Mouse (Mus musculus): ENCODE results near the gene Neto2. TPM values are rescaled to one million over a fixed set of nuclear protein-coding genes. Genes with fewer than 3 reads are reported as not detected.

The Neto2 gene
- total and polyA plus RNA-seq, 3 experiments: not detected

GRCm38 (mm10) chr8:85730545-85730944 is 29.8 kb upstream of the Neto2 start:
- Histone ChIP-seq H3K27me3 (replicated peaks) (no peaks in the 10 kb centered on the region), H3K27ac (ENCODE audit: insufficient read depth, low read depth) (no peak overlapping the region), H3K9me3 (replicated peaks; ENCODE audit: low read length) (no peaks in the 10 kb centered on the region), H3K36me3 (replicated peaks in 1 of 2; ENCODE audit: control insufficient read depth in 1 of 2, insufficient read depth in 1 of 2, low read length in 1 of 2) (peaks cover 5 to 36% of the 10 kb centered on the region in 2 experiments), H3K4me3 (replicated peaks in 1 of 3; ENCODE audit: low read depth in 2 of 3, low read length in 2 of 3, poor library complexity in 1 of 3) (no peak overlapping the region), H3K4me1 (ENCODE audit: control insufficient read depth in 1 of 2, insufficient read depth in 2 of 2) (no peaks in the 10 kb centered on the region), H3K79me2 (replicated peaks; ENCODE audit: control insufficient read depth, extremely low read depth, insufficient read depth, poor library complexity, severe bottlenecking) (no peaks in the 10 kb centered on the region), H3K9ac (ENCODE audit: insufficient read depth, low read depth) (no peak overlapping the region), H3K4me2 (ENCODE audit: insufficient read depth, low read depth, poor library complexity, severe bottlenecking) (no peak overlapping the region)
- no peak for DNase-seq (ENCODE audit: extremely low read depth)
- TF ChIP-seq POLR2AphosphoS2 (IDR thresholded peaks at IDR 0.05; ENCODE audit: low read depth, low read length) (no peak), JUN (IDR thresholded peaks at IDR 0.05; ENCODE audit: insufficient read depth, low read depth, low read length) (no peak), NRF1 (IDR thresholded peaks at IDR 0.05; ENCODE audit: low read depth, low read length) (no peak), MAZ (IDR thresholded peaks at IDR 0.05; ENCODE audit: low read depth, low read length) (no peak), SMC3 (IDR thresholded peaks at IDR 0.05; ENCODE audit: low read depth, low read length) (no peak), RAD21 (IDR thresholded peaks at IDR 0.05; ENCODE audit: low read depth, low read length) (no peak), ZC3H11A (IDR thresholded peaks at IDR 0.05; ENCODE audit: low read depth, low read length) (no peak), RCOR1 (conservative IDR thresholded peaks at IDR 0.05; ENCODE audit: low read depth, low read length) (no peak), TBP (conservative IDR thresholded peaks at IDR 0.05; ENCODE audit: low read depth, low read length) (no peak), USF1 (IDR thresholded peaks at IDR 0.05; ENCODE audit: low read depth, low read length) (no peak)
- in situ Hi-C loops (cut with MboI; ENCODE audit: low pct_ligation_motif_present, low pct_unique_long_range_greater_than_20kb, low sequenced_read_pairs) (no loop called here), dilution Hi-C loops (cut with MboI; ENCODE audit: extremely low pct_ligation_motif_present, extremely low pct_unique_long_range_greater_than_20kb, low sequenced_read_pairs) (no loop called here)

GRCm38 (mm10) chr8:85717271-85717670 is 16.5 kb upstream of the Neto2 start:
- Histone ChIP-seq H3K27ac (ENCODE audit: insufficient read depth, low read depth) (no peak overlapping the region), H3K4me1 (ENCODE audit: control insufficient read depth in 1 of 2, insufficient read depth in 2 of 2) (peaks cover 0 to 30% of the 10 kb centered on the region in 2 experiments; a peak in 2 of 4 replicates), H3K36me3 (replicated peaks in 1 of 2; ENCODE audit: control insufficient read depth in 1 of 2, insufficient read depth in 1 of 2, low read length in 1 of 2) (peaks cover 6 to 19% of the 10 kb centered on the region in 2 experiments), H3K79me2 (replicated peaks; ENCODE audit: control insufficient read depth, extremely low read depth, insufficient read depth, poor library complexity, severe bottlenecking) (no peaks in the 10 kb centered on the region), H3K4me2 (ENCODE audit: insufficient read depth, low read depth, poor library complexity, severe bottlenecking) (no peak overlapping the region), H3K27me3 (replicated peaks) (no peaks in the 10 kb centered on the region), H3K9ac (ENCODE audit: insufficient read depth, low read depth) (no peak overlapping the region), H3K9me3 (replicated peaks; ENCODE audit: low read length) (no peaks in the 10 kb centered on the region), H3K4me3 (replicated peaks in 1 of 3; ENCODE audit: low read depth in 2 of 3, low read length in 2 of 3, poor library complexity in 1 of 3) (no peak overlapping the region)
- in situ Hi-C loops (cut with MboI; ENCODE audit: low pct_ligation_motif_present, low pct_unique_long_range_greater_than_20kb, low sequenced_read_pairs) (no loop called here), dilution Hi-C loops (cut with MboI; ENCODE audit: extremely low pct_ligation_motif_present, extremely low pct_unique_long_range_greater_than_20kb, low sequenced_read_pairs) (no loop called here)
- DNase-seq (ENCODE audit: extremely low read depth): no peak
- no peak for TF ChIP-seq NRF1 (IDR thresholded peaks at IDR 0.05; ENCODE audit: low read depth, low read length)
- TF ChIP-seq MXI1 (IDR thresholded peaks at IDR 0.05; ENCODE audit: low read depth, low read length): no peak
- no peak for TF ChIP-seq ZC3H11A (IDR thresholded peaks at IDR 0.05; ENCODE audit: low read depth, low read length)
- no peak for TF ChIP-seq UBTF (IDR thresholded peaks at IDR 0.05; ENCODE audit: low read depth, low read length)
- no peak for TF ChIP-seq USF2 (conservative IDR thresholded peaks at IDR 0.05; ENCODE audit: low read depth, low read length)

- no peak overlapping the region for H3K27ac ChIP-seq (ENCODE audit: insufficient read depth, low read depth)
- in situ Hi-C loops (cut with MboI; ENCODE audit: low pct_ligation_motif_present, low pct_unique_long_range_greater_than_20kb, low sequenced_read_pairs): no loop called here
- TF ChIP-seq NRF1 (IDR thresholded peaks at IDR 0.05; ENCODE audit: low read depth, low read length): no peak
- TF ChIP-seq ETS1 (conservative IDR thresholded peaks at IDR 0.05; ENCODE audit: low read depth, low read length): peak; percentile 24; the same call in 1 of the 2 replicates
- no peak for TF ChIP-seq ZKSCAN1 (IDR thresholded peaks at IDR 0.05; ENCODE audit: borderline replicate concordance, low read depth, low read length)
- no peak for TF ChIP-seq UBTF (IDR thresholded peaks at IDR 0.05; ENCODE audit: low read depth, low read length)
- H3K9me3 ChIP-seq (replicated peaks; ENCODE audit: low read length): no peaks in the 10 kb centered on the region
- H3K4me1 ChIP-seq (ENCODE audit: control insufficient read depth in 1 of 2, insufficient read depth in 2 of 2): peaks cover 0 to 30% of the 10 kb centered on the region in 2 experiments; a peak in 2 of 4 replicates
- H3K4me2 ChIP-seq (ENCODE audit: insufficient read depth, low read depth, poor library complexity, severe bottlenecking): no peak overlapping the region
- no peak overlapping the region for H3K4me3 ChIP-seq (replicated peaks in 1 of 3; ENCODE audit: low read depth in 2 of 3, low read length in 2 of 3, poor library complexity in 1 of 3)
- dilution Hi-C loops (cut with MboI; ENCODE audit: extremely low pct_ligation_motif_present, extremely low pct_unique_long_range_greater_than_20kb, low sequenced_read_pairs): no loop called here
- DNase-seq (ENCODE audit: extremely low read depth): peak; percentile 37
- H3K27me3 ChIP-seq (replicated peaks): no peaks in the 10 kb centered on the region
- peaks cover 4 to 16% of the 10 kb centered on the region in 2 experiments for H3K36me3 ChIP-seq (replicated peaks in 1 of 2; ENCODE audit: control insufficient read depth in 1 of 2, insufficient read depth in 1 of 2, low read length in 1 of 2)
- H3K9ac ChIP-seq (ENCODE audit: insufficient read depth, low read depth): no peak overlapping the region
- no peaks in the 10 kb centered on the region for H3K79me2 ChIP-seq (replicated peaks; ENCODE audit: control insufficient read depth, extremely low read depth, insufficient read depth, poor library complexity, severe bottlenecking)
Measured at GRCm38 (mm10) chr8:85716696-85717095, 16.0 kb upstream of the Neto2 start.

Data from CH12.LX (cell line).